ENCODE assay signal across 32 mouse cellular contexts in the genomic region with DNA sequence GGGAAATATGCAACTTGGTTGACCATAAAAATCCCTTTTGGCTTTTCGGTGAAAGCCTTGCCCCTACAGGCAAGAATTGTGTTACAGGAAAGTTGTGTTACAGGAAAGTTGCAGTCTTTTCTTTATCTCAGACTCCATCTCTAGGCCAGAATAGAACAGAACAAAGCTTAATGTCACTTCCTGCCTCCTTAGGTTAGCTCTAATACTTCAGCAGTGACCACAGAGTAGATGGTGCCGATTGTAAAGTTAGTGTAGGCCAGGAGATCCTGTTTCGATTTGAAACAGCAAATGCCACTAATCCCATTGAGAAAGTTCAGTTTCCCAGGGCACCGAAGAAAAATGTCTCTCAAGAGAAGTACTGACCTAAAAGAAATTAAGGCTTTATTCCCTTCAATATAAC.
DNase-seq lines count a peak whose midpoint lies in the region; ATAC-seq lines count a peak whose summit lies in the region.
"Had no signal": no experiment of that assay in that cellular context is flagged by ENCODE, and none has a peak within 500 bp of the region (broad histone marks: within the 10 kb centered on the region; RNA-seq: fewer than 3 reads in every experiment).

No protein-coding gene starts in this region.

- no peak overlapping the region for H3K4me2 ChIP-seq in intestine, embryonic 16.5 days (ENCODE audit: low read depth, low read length)
- no peak overlapping the region for H3K4me2 ChIP-seq in heart, embryonic 11.5 days
- H3K4me2 ChIP-seq: embryonic facial prominence, embryonic 15.5 days; forebrain, embryonic 13.5 days; heart, embryonic 12.5 days; hindbrain, embryonic 15.5 days; intestine, embryonic 15.5 days; limb, embryonic 15.5 days; midbrain, embryonic 12.5 days; stomach, embryonic 15.5 days had no signal

- H3K27ac ChIP-seq in intestine, embryonic 16.5 days (ENCODE audit: low read length), result no peak overlapping the region
- H3K27ac ChIP-seq in heart, embryonic 11.5 days (ENCODE audit: low read depth, low read length), result no peak overlapping the region
- H3K27ac ChIP-seq: embryonic facial prominence, embryonic 10.5 days; embryonic facial prominence, embryonic 15.5 days; forebrain, embryonic 13.5 days; hindbrain, embryonic 10.5 days; hindbrain, embryonic 15.5 days; intestine, embryonic 15.5 days; layer of hippocampus, adult 2 months; left cerebral cortex, adult 2 months; limb, embryonic 10.5 days; limb, embryonic 15.5 days; liver, embryonic 14.5 days; midbrain, embryonic 12.5 days; stomach, embryonic 15.5 days had no signal

- H3K36me3 ChIP-seq in intestine, embryonic 16.5 days (ENCODE audit: control insufficient read depth, insufficient read depth, low read length), result no peaks in the 10 kb centered on the region
- no peaks in the 10 kb centered on the region for H3K36me3 ChIP-seq in heart, embryonic 11.5 days (ENCODE audit: control insufficient read depth, insufficient read depth, low read length)
- H3K36me3 ChIP-seq: embryonic facial prominence, embryonic 10.5 days; embryonic facial prominence, embryonic 15.5 days; heart, embryonic 12.5 days; hindbrain, embryonic 10.5 days; hindbrain, embryonic 15.5 days; intestine, embryonic 15.5 days; limb, embryonic 10.5 days; limb, embryonic 15.5 days; midbrain, embryonic 12.5 days; stomach, embryonic 15.5 days had no signal

- H3K9ac ChIP-seq in intestine, embryonic 16.5 days (ENCODE audit: low read depth, low read length), result no peak overlapping the region
- no peak overlapping the region for H3K9ac ChIP-seq in heart, embryonic 11.5 days (ENCODE audit: low read depth, low read length)
- H3K9ac ChIP-seq: embryonic facial prominence, embryonic 15.5 days; forebrain, embryonic 13.5 days; heart, embryonic 12.5 days; hindbrain, embryonic 15.5 days; intestine, embryonic 15.5 days; limb, embryonic 15.5 days; liver, embryonic 14.5 days; midbrain, embryonic 12.5 days; stomach, embryonic 15.5 days had no signal

- WGBS in intestine, embryonic 16.5 days, result 85% methylated on average over 4 of the region's 4 CpGs
- WGBS in heart, embryonic 11.5 days (ENCODE audit: insufficient replicate concordance), result 78% methylated on average over 4 of the region's 4 CpGs

- DNase-seq in CD4-positive helper T cell, adult 2 months (ENCODE audit: low read depth, low spot score), result peak; percentile 52
- no peak for DNase-seq in left cerebral cortex, postnatal 14 days (ENCODE audit: low spot score in 2 of 2)
- DNase-seq: adrenal gland, postnatal 25 days; cerebellum, adult 11-12 months; cerebellum, postnatal 10 days; gastrocnemius, postnatal 14 days; heart, adult 18-20 months; kidney, adult 9 months; kidney, postnatal 25 days; lung, adult 2 months; lung, postnatal 14 days; thymus, postnatal 14 days had no signal

- intact Hi-C loops in left cerebral cortex, postnatal 14 days (cut with DNase I), result no loop called here

- no peak overlapping the region for H3K4me3 ChIP-seq in intestine, embryonic 16.5 days (ENCODE audit: low read length)
- no peak overlapping the region for H3K4me3 ChIP-seq in heart, embryonic 11.5 days (ENCODE audit: low read depth, low read length)
- H3K4me3 ChIP-seq: embryonic facial prominence, embryonic 10.5 days; embryonic facial prominence, embryonic 15.5 days; forebrain, embryonic 13.5 days; heart, embryonic 12.5 days; hindbrain, embryonic 10.5 days; hindbrain, embryonic 15.5 days; intestine, embryonic 15.5 days; layer of hippocampus, adult 2 months; left cerebral cortex, adult 2 months; limb, embryonic 10.5 days; limb, embryonic 15.5 days; megakaryocyte, embryonic 14.5 days; midbrain, embryonic 12.5 days; stomach, embryonic 15.5 days had no signal

- no peaks in the 10 kb centered on the region for H3K4me1 ChIP-seq in intestine, embryonic 16.5 days (ENCODE audit: control insufficient read depth, insufficient read depth, low read length)
- no peaks in the 10 kb centered on the region for H3K4me1 ChIP-seq in heart, embryonic 11.5 days (ENCODE audit: control insufficient read depth, insufficient read depth, low read length)
- H3K4me1 ChIP-seq: embryonic facial prominence, embryonic 10.5 days; embryonic facial prominence, embryonic 15.5 days; forebrain, embryonic 13.5 days; heart, embryonic 12.5 days; hindbrain, embryonic 10.5 days; hindbrain, embryonic 15.5 days; intestine, embryonic 15.5 days; limb, embryonic 10.5 days; limb, embryonic 15.5 days; midbrain, embryonic 12.5 days; stomach, embryonic 15.5 days had no signal

- peak; percentile 94 for ATAC-seq in CD4-positive, CD25-positive, alpha-beta regulatory T cell, adult 4 months
- peak; percentile 65 to 68; a peak in 3 of 4 replicates for ATAC-seq in hematopoietic stem cell, adult 5-6 weeks (replicated peaks in 1 of 2; ENCODE audit: insufficient read depth in 1 of 2, low FRiP score in 2 of 2, low TSS enrichment in 1 of 2, low read depth in 1 of 2, poor library complexity in 2 of 2, severe bottlenecking in 2 of 2)
- peak; percentile 43; the same call in 1 of the 2 replicates for ATAC-seq in monocyte, adult 5-6 weeks (replicated peaks; ENCODE audit: insufficient number of reproducible peaks, low FRiP score, low TSS enrichment, poor library complexity, severe bottlenecking)
- no peak for ATAC-seq in intestine, embryonic 16.5 days
- no peak for ATAC-seq in heart, embryonic 11.5 days (replicated peaks; ENCODE audit: insufficient number of reproducible peaks, low FRiP score, low TSS enrichment)
- ATAC-seq: forebrain, embryonic 13.5 days; intestine, embryonic 15.5 days had no signal

- H3K9me3 ChIP-seq in intestine, embryonic 16.5 days (ENCODE audit: control insufficient read depth, low read length), result 0 out of 2 replicates have a peak, but pooled peaks cover 3% of the 10 kb centered on the region
- peaks cover 5% of the 10 kb centered on the region; the same call in 1 of the 2 replicates for H3K9me3 ChIP-seq in heart, embryonic 11.5 days (replicated peaks; ENCODE audit: control insufficient read depth, low read length)
- H3K9me3 ChIP-seq: embryonic facial prominence, embryonic 10.5 days; embryonic facial prominence, embryonic 15.5 days; hindbrain, embryonic 15.5 days; intestine, embryonic 15.5 days; limb, embryonic 10.5 days; limb, embryonic 15.5 days; midbrain, embryonic 12.5 days; stomach, embryonic 15.5 days had no signal

- no peaks in the 10 kb centered on the region for H3K27me3 ChIP-seq in intestine, embryonic 16.5 days (replicated peaks; ENCODE audit: control insufficient read depth, insufficient read depth, low read length)
- no peaks in the 10 kb centered on the region for H3K27me3 ChIP-seq in heart, embryonic 11.5 days (ENCODE audit: control insufficient read depth, insufficient read depth, low read length)
- H3K27me3 ChIP-seq: embryonic facial prominence, embryonic 15.5 days; forebrain, embryonic 13.5 days; heart, embryonic 12.5 days; hindbrain, embryonic 15.5 days; intestine, embryonic 15.5 days; limb, embryonic 15.5 days; megakaryocyte, embryonic 14.5 days; midbrain, embryonic 12.5 days; stomach, embryonic 15.5 days had no signal

Comparison
In these comparisons a context has a peak if more than half of its experiments do, and no peak if none do; other contexts are left out.
1. ATAC-seq: peak in CD4-positive, CD25-positive, alpha-beta regulatory T cell, adult 4 months (single experiment), hematopoietic stem cell, adult 5-6 weeks (2 of 2) and monocyte, adult 5-6 weeks (single experiment); none in intestine, embryonic 16.5 days (single experiment) and heart, embryonic 11.5 days (single experiment).